Mouse (Mus musculus) layer of hippocampus, postnatal 10 days (tissue): ENCODE results near the gene Larp1. TPM values are rescaled to one million over a fixed set of nuclear protein-coding genes. Genes with fewer than 3 reads are reported as not detected.
"Not testable (repeated sequence)": the region's sequence is repeated elsewhere in the genome, so short reads cannot be mapped to it uniquely, and the experiment has no call there.

Experiments
- DNase-seq, 2 experiments: peaks; one replicate each; pipeline ENCODE4 v3.0.0; 2021; ENCODE audit warnings: low spot score in 2 of 2
- total RNA-seq, 2 experiments: library from RNA; stranded (reverse); gene quantifications; 2 replicates each; pipeline ENCODE4 v1.2.3; 2021

Gene Larp1
- total RNA-seq, 2 experiments from 2014 or later, result 89.6 to 92.3 TPM

DNA sequence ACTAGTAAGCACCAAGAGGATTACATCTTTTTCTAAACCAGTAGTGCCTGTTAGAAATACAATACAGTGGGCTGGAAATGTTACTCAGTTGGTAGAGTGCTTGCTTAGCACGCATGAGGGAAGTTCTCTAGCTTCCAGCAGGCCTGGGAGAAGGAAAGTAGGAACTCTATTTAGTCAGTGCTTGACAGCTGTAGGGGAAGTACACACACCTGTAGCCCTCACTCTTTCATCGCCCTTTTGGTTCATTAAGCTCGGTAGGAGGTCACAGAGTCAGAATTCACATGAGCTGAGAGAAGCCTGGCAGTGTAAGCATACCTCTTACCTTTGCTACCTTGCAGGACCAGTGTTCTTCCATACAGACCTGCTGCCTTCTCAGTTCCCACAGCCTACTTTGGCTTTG, 17.5 kb downstream of the Larp1 start:
- DNase-seq, result no peak

DNA sequence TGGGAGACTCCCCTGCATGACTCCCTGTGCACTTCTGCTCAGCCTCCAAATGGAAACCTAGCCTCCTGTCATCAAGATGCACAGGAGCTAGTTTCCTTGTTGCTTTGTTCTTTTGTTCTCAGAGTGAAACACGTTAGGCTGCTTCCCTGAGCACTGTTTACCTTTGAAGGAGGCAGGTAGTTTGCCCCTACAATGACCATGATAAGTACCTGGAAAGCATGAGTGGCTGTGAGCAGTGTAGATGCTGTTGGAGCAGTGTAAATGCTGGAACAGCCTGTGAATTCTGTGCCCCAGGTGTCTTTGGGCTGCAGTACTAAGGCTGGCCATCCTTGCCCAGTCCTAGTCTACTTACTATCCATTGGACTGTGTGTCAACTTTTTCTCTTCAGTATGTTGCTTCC, 18.0 kb downstream of the Larp1 start:
- no peak for DNase-seq

DNA sequence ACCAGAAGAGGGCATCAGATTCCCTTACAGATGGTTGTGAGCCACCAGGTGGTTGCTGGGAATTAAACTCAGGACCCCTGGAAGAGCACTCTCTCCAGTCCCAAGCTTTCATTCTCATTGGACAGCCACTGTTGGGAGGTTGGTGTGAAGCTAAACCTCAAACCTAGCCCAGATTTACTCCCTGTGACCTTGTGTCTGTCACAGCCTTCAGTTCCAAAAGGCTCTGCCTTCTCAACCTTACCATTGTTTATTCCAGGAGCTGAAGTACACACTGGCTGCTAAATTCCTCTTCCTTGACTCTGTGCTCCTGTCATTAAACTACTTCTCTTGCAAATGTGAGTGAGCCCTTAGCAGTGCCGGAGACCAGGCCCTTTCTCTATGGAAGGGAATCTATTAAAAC, 20.1 kb downstream of the Larp1 start:
- no peak for DNase-seq

DNA sequence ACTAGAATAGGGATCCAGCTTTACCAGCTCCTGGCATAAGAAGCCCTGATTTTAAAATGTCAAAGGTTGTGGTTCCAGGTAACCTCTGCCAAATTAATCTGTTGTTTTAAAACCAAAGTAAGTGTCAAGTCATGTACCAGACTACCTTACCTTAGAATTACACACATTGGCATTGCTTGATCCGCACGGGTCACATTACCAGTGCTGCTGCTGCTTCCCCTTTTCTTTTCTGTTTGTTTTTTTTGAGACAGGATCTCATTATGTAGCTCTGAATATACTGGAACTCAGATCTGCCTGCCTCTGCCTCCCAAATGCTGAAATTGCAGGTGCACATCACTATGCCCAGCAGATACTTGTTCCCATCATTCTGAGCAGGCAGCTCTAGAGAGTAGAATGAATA, 21.0 kb downstream of the Larp1 start:
- DNase-seq, result no peak

DNA sequence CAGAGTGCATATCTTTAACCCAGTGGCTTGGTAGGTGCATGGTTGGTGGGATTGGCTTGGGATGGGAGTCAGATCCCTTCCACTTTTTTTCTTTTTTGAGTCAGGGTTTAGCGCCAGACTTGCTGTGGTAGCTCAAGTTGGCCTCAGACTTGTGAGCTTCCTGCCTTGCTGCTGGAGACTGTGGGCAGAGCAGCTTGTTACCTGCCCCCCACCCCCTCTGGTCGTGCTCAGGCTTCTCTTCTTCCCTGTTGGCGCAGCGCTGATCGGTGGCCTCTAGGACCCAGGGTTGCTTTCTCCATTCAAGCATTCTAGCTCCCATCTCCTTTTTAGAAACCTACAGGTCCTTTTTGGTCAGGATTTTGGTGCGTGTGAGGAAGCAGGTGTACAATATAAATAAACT, 22.3 kb downstream of the Larp1 start:
- DNase-seq, result no peak

DNA sequence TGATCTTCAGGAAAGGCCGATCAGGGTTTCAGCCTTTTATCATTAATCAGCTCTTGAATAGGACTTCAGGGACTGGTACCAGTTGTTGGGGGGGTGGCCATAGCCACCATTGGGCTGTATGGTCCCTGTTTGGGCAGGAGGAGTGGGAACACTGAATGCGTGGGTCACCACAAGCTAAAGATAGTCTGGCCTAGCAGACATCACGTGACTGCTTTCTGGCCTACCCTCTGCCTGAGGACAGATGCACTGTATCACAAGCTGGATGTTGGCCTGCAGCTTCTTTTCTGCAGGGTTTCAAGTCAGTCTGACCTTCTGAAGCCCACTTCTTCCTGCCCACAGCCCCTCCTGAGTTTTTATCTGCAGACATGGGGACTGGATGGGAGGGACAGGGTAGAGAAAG, 24.8 kb downstream of the Larp1 start:
- no peak for DNase-seq

DNA sequence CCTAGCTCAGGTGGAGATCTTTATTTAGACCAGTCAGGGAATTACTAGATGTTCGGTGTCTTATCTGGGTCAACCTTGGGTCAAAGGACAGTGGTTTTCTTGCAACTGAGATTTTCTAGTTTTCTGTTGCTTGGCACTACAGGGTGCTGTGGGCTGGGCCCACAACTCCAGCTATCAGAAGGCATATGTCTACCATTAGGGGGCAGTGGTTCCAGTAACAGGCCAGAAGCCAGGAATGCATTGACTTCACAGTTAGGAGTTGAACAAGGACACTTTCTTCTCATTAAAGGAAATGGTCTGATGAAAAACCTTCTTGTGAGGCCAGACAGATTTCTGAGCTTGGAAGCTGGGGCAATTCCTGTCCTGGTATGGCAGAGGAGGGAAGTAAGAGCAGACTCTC, 30.2 kb downstream of the Larp1 start:
- peak in 1 of 2 experiments; percentile 36 for DNase-seq

DNA sequence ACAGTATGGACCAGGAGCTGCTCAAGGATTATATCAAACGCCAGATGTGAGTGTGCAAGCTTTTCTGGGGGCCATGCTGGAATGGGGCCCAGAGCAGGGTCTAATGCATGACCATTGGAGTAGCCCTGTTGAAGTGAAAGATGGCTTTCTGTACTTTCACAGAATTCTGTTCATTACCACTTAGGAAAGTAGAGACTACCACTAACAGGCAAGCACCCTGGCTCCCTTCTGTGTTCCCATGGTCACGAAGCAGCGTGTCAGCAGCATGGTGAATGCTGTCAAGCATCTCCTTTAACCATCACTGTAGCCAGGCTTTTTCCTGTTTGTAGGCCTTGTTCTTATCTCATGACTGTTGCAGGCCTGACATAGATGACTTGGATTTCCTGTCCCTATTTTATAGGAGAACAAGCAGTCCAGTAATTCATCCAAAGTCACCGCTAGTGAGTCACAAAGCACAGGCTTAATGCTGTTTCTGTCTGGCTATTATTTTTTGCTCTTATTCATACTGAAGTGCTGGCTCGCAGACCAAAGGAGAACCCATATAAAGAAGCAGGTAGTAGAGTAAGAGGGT, 34.1 kb downstream of the Larp1 start:
- no peak for DNase-seq

DNA sequence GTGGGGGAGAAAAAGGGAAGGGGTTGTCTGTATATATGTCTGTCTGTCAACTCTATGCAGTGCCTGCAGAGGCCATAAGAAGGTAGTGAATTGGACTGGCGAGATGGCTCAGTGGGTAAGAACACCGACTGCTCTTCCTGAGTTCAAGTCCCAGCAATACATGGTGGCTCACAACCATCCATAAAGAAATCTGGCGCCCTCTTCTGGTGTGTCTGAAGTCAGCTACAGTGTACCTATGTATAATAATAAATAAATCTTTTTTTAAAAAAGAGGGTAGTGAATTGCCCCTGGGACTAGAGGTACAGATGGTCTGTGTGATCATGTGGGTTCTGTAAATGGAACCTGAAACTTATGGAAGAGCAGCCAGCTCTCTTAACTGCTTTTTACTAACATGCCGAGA, 37.6 kb downstream of the Larp1 start:
- no peak for DNase-seq

DNA sequence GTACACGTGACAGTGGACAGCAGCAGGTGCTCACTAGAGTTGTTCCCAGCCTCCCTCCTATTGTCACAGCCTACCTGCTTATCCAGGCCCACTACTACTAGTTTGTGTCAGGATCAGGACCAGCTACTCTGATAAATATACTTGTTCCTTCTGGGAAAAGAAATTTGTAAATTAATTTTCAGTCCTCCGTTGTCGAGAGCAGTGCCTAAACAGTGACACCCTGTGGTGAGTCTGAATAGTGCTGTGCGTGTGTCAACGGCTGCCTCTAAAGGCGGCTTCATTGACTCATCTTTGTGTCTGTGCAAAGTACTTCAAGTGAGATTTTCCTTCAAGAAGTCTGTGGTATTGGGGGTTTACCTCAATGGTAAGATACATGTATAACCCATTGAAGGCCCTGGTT, 48.6 kb downstream of the Larp1 start:
- peak; percentile 66 to 71 for DNase-seq

DNA sequence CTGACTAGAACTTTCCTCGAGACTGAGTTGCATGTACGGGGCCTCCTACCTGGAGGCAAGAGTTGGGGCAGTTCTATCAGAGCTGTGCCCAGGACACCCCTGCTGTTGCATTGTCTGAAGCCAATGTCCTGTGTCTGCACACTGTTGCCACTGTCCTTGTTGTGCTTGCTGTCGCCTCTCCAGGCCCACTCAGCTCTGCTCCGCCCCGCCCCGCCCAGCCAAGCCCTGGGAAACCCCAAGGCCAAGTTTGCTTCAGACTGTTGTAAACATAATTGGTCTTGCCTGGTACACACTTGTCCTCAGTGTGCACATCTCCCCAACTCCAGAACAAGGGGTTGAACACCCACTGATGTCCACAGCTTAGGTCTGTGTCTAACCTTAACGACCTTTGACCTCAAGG, 50.9 kb downstream of the Larp1 start:
- DNase-seq, result not testable (repeated sequence)

DNA sequence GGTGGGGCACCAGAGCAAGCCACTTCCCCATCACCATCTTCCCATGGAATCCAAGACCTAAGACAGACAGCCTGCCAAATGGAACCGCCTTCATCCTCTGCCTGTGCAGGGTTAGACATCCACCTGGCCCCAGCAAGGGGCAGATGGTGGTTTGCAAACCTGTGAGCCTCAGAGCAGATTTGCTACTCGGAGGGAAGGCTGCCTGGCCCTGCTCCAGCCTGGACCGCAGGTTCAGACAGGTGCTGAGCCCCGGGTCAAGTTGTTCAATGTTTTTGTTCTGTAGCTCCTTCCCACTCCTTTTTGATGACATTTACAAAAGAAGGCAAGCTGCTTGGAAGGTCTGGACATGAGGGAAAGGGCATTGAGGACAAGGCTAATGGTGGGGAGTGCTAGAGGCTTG, 52.4 kb downstream of the Larp1 start:
- DNase-seq, result not testable (repeated sequence)

DNA sequence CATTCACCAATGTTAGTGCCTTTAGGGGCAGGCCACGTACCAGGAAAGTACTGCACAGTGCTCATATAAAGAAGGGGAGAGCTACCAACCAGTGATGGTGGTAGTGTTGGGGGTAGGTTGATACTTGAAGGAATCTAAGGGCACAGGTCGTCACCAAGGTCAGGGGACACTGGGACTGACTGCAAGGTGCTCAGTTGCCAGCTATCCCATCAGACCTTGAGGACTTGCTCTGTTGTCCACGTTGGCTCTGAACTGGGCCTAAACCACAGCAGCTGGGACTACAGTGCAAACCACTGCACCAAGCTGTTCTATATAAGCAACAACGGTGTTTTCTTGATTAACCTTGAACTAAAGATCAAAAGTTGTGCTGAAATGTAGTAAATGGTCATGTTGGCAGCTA, 53.7 kb downstream of the Larp1 start:
- no peak for DNase-seq

DNA sequence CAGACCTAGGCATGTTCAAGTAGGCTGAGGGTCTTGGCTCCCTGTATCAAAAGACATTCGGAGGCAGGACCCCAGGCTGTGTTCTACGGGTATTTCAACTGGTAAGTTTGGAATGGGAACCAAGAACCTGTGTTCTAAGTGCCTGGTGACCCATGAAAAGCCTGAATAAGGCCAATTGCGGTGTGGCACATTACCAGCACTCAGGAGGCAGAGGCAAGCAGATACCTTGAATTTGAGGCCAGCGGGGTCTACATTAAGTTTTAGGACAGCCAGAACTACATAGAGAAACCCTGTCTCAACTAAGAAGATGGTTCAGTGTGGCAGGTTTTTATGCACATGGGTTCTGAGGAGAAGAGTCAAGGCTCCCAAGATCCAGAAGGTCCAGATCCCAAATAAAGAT, 56.2 kb downstream of the Larp1 start:
- no peak for DNase-seq

DNA sequence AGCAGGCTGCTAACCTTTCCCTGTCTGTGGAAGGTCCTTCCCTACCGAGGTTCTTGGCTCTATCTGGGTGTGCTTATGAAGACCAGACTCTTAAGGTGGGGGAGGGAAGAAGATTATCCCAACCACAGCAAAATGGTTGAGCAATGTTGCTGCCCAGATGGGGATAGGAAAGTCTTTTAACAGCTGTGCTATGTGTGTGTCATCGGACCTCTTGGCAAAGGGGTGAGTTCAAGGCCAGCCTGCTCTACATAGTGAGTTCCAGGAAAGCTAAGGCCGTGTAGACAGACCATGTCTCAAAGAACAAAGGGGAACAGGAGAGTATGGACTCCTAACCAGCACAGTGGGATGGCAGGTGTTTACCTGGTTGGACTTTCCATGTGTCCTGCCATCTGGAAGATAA, 64.1 kb downstream of the Larp1 start:
- DNase-seq, result no peak

DNA sequence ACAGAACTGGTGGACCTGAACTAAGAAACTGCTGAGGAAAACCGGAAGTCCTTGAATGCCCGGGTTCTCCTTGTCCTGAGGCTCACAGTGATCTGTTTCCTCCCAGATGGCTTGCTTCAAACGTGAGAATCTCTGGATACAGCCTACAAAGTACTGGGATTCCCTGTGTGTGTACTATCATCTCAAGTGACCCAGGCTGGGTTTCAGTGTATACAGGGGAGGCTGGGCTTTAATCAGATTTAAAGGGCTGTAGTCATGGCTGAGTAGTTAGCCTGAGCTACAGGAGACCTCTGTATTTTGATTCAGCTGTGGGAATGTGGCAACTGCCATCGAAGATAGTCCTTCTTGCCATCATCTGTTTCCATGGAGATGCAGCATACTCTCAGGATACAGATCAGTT, 68.4 kb downstream of the Larp1 start:
- DNase-seq, result no peak

DNA sequence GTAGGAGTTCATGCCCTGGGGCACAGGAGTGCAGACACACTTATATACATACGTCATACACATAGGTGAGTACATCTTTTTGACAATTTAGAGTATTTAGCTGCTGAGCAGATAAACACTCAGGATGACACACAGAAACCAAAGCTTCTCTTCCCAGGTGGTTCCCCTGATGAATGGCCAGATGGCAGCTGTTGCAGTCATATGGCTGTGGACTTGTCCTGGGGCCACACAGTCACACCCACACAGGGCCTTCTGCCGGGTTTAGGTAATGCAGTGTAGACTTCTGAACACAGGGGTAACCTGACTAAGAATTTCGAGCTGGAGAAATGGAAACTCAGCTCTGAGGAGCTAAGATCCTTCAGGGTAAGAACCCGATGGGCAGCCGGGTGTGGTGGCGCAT, 72.9 kb downstream of the Larp1 start:
- no peak for DNase-seq

DNA sequence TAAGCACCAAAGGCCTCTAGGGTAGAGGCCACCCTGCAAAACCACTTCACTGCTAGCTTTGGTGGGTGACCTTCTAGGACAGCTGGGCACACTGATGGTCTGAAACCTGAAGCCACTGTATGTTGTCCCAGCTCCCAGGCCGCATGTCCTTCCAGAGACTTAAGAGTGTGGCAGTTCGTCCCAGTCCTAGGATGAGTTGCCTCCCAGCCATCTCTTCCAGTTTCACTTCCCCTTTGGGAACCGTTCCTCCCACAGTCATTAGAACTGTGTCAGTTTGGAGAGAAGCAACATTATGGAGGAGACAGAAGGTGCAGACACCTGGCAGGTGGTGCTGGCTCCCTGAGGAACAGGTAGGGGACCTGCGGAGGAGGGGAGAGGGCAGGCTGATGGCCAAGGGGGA, 83.7 kb downstream of the Larp1 start:
- no peak for DNase-seq

DNA sequence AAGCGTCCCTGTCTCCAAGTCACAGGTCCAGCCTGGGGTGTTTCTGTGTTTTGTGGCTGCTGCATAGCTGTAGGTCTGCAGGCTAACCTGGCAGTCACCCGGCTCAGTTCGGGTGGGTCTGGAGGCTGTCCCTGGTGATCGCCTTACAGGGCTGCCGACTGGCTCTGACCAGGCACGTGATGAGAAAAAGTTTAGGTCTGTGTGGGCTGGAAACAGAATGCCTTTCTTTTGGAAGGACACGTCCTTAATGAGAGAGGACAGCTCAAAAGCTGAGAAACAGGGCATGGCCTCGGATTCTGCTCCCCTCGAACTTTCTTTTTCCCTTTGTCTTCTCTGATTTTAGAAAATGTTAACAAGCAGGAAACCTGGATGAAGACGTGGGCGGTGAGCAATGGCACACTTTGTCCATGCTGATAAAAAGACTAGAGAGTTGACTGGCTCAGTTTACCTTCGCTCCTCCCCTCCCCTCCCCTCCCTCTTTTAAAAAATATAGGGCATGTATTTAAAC, 84.2 kb downstream of the Larp1 start, which contains the start of gene Gm12248:
Gene Gm12248 (minus strand): TSS at position 114 of the 508 bp plus-strand sequence.
- no peak for DNase-seq

DNA sequence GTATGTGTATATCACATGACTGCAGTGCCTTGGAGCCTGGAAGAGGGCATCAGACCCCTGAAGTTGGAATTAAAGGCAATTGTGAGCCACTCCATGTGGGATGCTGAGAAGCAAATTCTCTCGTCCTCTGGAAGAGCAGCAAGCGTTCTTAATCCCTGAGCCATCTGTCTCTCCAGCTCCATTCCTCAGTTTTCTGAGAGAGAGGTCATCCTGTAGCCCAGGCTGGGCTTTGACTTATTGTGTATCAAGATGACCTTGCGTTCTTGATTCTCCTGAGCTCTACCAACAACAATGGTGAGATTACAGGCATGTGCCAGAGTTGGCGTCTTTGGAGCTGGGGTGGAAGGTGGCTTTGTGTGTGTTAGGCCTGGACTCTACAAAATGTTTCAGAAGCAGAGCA, 85.9 kb downstream of the Larp1 start:
- no peak for DNase-seq

DNA sequence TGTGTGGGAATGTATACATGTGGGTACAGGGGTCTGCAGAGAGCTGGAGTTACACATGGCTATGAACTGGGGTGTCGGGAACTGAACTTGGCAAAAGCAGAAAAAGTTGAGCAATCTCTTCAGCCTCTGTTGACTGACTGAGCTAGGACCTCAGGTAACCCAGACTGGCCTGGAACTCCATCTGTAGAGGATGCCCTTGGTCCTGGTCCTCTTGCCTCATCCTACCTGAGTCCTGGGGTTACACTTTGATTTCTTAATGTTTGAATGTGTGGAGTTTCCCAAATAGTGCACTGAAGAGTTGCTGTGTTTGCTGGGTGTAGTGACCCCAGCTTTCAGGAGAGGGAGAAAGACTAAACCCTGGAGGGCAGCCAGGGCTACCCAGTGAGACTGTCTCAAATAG, 86.7 kb downstream of the Larp1 start:
- DNase-seq, result no peak

DNA sequence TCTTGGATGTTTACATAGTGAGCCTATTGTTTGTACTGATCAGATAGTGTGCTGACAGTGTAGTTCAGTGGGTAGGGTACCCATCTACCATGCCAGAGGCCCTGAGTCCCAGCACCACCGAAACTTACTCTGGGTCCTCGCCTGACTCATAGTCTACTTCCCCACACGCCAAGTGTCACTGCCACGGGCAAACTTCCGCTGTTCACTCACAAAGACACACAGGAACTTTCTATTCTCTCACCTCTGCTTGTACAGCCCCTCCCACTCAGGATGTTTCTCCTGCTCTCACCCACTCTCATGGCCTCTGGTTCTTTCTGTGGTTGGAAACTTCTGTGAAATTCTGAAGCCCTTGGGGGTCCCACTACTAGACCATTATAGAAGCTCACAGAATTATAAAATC, 87.3 kb downstream of the Larp1 start:
- no peak for DNase-seq

DNA sequence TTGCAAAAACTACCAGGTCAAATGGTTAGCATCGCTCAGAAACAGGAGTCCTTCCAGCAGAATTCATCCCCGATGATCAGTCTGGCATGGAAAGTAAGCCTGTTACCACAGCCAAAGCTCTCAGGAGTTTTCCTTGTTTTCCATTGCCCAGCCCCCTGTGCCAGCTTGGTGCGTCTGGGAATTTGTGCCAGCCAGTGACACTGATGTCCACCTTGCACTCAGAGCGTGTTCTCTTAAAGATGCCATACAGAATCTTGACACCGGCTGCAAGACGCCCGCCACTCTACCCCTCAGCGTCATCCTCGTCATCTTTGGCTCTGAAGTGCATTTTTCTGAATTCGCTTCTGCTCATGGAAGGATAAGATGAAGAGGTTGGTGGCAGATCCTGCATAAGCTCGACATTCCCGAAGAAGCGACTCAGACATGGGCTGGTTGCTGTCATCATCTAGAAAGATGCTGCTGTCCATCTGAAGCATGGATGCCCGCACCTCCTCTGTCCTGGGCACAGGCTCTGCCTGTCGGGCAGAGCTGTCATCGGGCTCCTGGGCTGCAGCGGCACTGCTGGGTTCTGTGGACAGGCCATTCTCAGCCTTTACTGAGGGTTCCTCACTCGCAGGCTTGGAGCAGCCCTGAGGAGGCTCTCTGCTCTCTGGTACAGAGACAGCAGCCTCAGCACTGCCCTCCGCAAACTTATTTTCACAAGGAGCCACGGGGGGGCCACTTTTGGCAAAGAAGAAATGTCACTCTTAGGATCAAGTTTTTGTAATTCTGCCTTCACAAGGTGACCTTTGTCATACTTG, 88.2 kb downstream of the Larp1 start:
- no peak for DNase-seq
